Mouse (Mus musculus): ENCODE measurements at regions not wholly inside any gene's neighbourhood (a gene's known extent, or its start where the extent isn't known, plus 50 kb on each side); places are given as distances from the start of the nearest gene placed in this dataset.
"Not testable (repeated sequence)": the region's sequence is repeated elsewhere in the genome, so short reads cannot be mapped to it uniquely, and the experiment has no call there.

DNA sequence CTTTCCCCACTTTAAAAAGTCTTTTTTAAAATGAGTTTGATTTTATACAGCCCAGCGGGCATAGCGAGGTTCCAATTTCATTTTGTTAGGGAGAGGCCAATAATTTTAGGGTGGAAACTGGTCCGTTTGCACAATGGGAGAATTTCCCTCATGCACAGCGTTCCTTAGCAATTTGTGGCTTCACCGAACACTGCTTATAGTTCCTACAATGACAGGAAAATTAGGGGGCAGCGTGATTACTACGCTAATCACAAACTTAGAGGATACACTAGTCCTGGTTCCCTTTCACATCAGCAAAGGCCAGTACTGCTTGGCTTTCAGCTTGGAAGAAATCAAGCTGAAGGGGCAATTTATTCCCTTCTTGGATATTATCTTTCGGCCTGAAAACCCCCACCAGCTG lies 745.1 kb upstream of the Gm19410 start:
- no peak for DNase-seq

DNA sequence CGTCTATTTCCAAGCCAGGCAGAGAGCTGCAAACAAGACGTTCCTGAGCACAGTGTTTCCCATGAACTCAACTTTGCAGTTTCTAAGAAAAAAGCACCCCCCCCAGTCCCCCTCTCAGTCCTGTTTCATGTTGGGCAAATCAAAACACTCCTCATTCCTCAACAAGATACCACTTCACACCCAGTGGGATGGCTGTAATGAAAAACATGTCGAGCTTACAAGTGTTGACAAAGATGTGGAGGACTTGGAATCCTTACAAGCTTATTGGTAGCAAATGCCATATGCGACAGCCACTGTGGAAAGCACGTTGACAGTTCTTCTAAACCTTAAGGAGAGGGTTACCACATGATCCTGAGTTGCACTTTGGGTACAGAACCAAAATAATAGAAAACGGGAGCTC lies 742.9 kb upstream of the Gm19410 start:
- no peak for DNase-seq

DNA sequence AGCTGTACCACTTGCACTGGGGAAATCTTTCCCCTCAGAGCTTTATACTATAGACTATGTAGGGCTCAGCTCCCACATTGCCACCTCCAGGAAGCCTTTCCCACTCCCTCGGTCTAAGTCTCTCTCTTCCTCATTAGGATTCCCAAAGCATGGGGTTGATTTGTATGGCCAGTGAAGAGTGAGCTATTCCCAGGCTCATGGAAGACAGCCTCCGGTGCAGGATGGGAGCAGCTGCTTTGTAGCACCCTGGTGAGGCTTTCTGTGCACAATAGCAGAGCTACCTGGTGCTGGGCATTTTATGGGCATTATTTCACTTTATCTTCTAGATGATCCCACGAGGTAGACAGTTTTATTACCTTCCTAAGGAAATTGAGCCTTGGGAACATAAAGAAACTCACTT lies 717.8 kb upstream of the Gm19410 start:
- DNase-seq: no peak

DNA sequence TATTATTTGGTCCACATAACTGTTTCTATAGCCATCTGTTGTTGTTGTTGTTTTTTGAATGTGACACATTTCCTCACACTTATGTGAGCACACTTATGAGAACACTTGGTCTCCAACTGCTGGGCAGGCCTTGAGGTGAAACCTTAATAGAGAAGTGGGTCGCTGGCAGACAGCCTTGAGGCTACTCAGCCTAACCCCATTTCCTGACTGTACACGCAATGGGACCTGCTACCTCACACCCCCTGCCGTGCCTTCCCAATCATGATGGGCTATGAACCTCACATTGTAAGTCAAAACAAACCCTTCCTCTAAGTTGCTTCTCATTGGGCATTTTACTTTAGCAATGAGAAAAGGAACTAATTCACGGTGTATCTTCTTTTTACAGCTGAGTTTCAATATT lies 712.1 kb upstream of the Gm19410 start:
- DNase-seq: no peak

DNA sequence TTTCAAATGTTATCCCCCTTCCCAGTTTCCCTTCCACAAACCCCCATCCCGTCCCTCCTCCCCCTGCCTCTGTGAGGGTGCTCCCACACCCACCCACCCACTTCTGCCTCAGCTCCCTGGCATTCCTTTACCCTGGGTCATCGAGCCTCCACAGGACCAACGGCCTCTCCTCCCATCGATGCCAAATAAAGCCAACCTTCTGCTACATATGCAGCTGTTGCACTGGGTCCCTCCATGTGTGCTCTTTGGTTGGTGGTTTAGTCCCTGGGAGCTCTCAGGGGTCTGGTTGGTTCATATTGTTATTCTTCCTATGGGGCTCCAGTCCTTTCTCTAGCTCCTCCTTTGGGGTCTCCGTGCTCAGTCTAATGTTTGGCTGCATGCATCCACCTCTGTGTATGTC lies 704.5 kb upstream of the Gm19410 start:
- DNase-seq: no peak

DNA sequence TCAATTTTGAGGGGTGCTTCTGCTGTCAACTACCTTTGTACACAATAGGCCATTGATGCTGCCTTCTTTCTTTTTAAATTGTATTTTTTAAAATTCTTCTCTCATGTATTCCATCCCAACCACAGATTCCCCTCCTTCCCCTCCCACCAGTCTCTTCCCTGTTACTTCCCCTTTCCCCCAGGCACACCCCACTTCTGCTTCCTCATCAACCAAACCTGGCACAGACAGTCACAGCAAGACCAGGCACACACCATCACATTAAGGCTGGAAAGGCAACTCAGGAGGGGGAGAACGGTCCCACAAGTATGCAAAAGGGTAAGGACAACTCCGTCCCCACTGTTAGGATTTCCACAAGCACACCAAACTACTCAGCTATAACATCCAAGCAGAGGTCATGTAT lies 697.4 kb upstream of the Gm19410 start:
- DNase-seq: no peak

DNA sequence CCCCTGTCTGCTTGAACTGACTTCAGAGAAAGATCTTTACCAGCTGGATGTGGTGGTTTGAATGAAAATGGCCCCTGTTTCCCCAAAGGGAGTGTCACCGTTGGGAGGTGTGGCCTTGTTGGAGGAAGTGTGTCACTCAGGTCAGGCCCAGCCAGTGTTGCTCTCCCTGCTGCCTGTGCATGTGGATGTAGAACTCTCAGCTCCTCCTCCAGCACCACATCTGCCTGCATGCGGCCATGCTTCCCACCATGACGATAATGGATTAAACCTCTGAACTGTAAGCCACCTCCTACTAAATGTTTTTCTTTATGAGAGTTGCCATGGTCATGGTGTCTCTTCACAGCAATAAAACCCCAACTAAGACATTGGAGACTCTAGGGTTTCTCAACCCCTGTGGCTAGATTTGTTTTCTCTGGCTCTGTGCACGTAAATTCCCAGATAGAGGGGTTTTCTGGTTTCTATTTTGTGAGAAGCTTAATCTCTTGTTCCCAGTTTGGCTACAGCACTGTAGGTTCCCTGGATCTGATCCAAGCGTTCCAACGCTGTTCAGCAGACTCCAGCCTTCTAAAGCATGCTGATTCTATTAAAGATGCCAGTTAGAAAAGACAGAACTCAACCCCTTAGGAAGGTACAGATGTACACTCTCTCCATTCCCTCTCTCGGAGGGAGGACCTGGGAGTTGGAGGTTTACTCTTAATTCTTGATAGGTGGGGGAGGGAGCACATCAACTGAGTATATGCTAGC lies 695.2 kb upstream of the Gm19410 start:
- DNase-seq: no peak

DNA sequence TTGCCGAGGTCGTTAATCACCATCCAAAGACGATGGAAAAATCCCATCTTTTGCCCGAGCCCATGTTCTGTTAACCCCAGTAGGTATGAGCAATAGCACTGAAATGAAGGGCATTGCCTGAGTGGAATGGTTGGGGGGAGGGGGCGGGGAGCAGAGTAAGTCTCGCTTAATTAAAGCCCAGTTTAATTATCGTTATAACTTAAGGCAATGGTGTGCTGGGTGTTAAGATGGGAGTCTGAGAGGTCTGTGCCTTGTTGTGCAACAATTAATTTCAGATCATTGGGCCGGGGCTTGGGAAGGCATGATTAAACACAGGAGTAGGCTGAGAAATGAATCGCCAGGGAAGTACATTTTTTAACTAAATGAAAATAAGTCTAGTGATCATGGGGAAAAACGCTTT lies 689.6 kb upstream of the Gm19410 start:
- no peak for DNase-seq

DNA sequence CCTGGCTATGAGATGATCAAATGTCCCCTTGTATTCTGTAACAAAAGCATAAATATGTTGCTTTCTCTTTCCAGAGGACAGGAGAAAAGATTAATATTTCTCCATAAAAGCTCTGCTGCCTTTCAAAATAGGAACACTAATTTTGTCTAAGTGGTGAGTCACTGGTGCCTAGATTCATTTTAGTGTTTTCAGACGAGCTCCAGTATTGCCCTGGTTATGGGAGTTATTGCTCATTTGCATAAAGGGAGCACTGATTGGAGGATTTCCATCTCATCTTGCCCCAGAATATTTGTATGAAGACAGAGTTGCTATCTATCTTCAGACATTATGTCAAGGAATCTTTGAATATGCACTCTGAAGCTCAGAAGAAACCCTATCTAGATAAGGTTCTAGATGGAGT lies 682.4 kb upstream of the Gm19410 start:
- no peak for DNase-seq

DNA sequence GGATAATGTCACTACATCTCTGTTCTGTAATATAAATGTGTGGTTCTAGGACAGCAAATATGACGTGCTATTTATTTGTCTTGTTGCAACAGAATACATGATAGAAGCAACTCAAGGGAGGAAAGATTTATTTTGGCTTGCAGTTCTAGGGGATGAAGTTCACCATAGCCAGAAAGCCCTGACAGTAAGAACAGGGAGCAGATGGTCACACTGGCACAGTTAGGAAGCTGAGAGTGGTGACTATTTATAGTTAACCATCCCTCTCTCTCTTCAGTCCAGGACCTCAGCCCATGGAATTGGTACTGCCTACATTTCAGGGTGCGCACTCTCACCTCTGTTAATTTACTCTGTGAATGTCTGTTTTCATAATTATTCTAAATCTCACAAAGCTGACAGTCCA lies 678.5 kb upstream of the Gm19410 start:
- DNase-seq: no peak

DNA sequence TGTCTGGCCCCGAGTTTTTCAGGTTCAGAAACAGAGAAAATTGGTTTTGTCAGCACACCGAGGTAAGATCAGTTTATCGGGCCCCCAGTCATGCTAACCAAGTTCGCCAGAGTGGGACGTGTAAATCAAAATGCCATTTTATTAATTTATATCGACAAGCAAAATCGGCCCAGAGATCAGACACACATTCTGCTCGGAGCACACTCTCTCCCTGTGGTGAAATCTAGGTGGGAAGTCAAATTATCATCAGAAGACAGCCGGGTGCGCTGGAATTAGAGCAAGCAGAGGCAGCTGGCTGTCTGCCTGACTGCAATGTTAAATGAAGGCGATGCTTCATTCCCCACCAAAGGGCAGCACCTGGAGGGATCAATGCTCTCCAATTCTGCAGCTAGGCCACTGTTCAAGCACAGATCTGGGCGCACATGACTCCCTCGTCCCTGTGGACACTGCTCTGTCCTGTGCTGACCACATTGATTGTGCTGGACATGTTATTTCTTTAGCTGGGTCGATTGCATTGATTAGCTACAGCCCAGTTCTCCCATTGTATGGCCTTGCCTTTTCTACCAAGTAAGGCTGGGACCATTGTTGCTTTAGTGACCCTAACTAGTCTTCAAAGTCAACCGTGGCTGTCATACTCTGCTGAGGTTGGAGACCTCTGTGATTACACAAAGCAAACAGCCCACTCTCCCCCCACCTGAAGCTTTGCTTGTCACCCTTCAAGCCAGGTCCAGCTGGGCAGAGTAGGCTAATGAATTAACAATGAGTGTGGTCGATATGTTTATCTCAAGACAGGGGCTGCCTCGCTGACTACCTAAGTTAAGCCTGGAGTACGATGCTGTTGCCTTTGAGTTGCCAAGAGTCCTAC lies 677.0 kb upstream of the Gm19410 start:
- no peak for DNase-seq

DNA sequence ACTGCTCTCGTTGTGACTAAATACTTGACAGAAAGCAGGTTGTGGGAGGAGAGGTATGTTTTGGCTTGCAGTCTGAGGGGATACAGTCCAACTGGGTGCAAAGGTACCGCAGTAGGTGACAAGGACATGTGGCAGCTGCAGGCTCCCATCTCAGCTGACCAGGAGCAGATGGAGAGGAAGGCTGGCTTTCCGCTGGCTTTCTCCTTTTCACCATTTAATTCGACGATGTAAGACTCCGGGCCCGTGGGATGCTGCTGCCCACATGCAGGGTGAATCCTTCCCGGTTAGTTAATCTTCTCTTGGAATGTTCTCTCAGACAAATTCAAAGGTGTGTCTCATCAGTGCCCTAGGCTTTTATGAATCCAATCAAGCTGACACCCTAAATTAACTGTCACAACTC lies 676.1 kb upstream of the Gm19410 start:
- no peak for DNase-seq

DNA sequence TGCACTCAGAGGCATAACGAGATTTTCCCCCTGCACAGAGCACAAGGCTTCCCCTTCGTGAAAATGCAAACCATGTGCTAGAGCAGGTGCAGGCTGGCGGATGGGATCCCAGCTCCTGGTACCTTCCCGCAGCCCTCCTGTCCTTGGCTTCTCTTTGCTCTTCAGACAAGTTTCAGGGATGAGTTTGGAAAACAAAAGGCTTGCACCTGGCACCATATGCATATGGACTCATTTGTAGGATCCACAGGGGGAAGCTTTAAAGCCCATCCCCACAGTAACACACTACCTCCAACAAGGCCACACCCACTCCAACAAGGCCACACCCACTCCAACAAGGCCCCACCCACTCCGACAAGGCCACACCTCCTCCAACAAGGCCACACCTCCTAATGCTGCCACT lies 663.9 kb upstream of the Gm19410 start:
- no peak for DNase-seq

DNA sequence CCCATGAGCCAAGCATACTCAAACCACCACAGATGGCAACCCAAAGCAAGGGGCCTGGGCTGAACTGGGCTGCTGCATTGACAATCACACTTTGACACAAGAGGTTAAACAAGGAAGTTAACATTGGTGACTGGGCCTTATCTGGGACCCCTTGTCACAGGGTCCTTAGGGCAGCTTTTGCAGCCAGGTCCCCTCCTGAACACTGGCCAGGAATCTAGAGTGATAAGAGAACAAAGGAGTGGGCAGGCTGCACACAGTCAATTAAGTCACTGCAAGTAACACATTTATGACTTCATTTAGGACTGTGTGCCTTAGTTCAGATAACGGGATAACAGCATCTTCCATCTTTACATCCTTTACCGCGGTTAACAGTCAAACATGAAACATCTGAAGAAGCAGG lies 663.5 kb upstream of the Gm19410 start:
- DNase-seq: not testable (repeated sequence)

DNA sequence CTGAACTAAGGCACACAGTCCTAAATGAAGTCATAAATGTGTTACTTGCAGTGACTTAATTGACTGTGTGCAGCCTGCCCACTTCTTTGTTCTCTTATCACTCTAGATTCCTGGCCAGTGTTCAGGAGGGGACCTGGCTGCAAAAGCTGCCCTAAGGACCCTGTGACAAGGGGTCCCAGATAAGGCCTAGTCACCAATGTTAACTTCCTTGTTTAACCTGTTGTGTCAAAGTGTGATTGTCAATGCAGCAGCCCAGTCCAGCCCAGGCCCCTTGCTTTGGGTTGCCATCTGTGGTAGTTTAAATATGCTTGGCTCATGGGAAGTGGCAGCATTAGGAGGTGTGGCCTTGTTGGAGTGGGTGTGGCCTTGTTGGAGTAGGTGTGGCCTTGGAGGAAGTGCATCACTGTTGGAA lies 661.1 kb upstream of the Gm19410 start:
- DNase-seq: not testable (repeated sequence)

DNA sequence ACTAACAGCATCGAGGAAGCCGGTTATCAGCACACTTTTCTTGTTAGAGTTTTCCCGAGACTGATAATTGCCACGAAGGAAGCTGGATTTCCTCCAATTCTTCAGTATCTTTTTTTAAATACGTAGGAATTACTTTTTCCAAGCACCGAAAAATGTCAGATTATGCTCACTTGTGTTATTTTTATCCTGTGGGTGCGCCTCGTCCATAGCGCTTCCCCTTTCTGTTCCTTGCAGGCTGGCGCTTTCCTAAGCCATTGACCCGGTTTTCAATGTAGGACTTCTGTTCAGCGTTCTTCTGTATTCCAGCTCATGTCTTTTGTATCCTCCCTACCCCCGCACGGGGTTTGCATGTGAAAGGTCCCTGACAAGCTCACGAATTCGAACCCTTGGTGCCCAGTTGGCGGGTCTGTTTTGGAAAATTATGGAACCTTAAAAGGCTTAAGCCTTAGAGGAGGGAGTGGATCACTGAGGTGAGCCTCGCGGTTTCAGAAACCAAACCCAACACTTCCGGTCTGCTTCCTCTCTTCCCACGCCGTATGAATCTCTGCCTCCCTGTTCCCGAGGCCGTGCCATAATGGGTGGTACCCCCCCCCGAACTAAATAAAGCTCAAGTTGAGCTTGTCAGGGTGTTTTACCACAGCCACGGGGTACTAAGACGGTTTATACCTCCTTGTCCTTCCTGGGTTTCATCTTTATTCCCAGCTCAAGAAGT lies 655.9 kb upstream of the Gm19410 start:
- no peak for DNase-seq

DNA sequence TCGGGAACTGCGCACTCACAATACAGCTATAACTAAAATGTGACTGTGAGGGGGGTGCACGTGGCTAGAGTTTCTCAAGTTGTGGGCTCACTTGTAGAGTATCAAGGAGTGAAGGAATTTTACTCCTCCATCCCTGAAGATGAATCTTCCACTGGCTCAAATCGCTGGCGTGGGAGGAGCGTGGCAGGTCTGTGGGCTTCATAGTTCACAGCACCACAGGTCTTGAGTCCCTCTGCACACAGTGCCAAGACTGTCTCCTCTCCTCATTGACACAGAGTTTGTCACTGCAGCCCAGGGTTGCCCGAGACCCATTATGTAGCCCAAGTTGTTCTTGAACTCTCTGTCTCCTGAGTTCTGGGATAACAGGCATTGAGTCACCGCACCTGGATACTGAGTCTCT lies 655.3 kb upstream of the Gm19410 start:
- no peak for DNase-seq

DNA sequence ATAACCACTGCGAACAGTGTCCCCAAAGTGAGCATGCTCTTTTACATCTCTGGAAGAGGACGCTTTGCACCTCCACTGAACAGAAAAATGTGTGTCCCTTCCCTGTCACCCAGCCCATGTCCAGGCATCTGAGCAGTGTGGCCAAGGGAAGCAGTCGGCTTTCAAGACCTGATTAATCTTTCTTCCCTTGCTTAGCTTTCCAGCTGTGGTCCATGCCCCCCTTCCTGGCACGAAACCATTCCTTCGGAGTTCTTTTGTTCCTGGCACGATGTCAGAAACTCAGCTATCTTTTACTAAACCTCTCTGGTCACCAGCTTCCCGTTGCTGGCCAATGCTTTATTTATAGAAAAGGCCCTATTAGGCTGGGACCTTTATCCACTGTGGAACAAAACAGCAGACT lies 654.5 kb upstream of the Gm19410 start:
- DNase-seq: no peak

DNA sequence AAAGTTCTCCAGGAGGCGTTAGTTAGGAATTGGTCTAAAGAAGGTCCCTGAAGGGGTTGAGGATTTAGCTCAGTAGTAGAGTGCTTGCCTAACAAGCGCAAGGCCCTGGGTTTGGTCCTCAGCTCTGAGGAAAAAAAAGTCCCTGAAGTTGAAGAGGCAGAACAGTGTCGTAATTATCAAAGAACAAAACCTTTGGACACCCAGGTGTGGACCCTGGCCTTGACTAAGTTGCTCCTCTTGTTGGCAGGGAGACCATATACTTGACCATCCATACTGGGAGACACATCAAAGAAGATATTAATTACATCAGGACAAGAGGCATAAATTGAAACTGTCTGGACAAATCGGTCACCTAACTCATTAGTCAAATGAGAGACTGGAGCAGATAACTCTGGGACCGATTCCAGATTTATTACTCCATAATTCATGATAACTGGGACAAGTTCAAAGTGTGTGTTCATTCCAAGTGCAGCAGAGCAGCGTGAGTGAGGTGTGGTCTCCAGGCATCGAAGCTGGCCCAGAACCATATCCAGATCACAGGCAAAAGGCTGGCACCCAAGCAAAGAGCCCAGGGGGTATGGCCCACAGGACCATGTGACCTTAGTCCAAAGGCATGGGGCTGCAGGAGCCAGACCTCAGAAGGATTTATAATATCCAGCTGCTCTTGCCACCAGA lies 652.9 kb upstream of the Gm19410 start:
- no peak for DNase-seq

DNA sequence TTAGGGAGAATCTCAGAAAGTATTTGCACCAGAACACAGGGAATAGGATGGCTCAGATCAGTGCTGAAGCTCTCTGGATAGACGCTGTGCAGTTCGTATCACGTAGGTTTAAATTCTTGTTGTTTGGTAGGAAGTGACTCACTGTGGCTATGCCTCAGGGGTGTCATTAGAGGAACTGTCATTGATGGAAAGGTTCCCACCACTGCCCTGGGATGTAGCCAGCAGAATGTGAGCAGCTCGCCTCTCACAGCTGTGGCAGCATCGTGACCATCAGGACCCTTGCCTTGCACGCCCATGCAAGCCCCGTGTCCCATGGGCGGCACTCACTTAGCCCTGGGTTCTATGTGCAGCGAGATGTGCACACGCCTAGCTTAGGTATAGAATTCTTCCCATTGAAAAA lies 651.6 kb upstream of the Gm19410 start:
- no peak for DNase-seq

DNA sequence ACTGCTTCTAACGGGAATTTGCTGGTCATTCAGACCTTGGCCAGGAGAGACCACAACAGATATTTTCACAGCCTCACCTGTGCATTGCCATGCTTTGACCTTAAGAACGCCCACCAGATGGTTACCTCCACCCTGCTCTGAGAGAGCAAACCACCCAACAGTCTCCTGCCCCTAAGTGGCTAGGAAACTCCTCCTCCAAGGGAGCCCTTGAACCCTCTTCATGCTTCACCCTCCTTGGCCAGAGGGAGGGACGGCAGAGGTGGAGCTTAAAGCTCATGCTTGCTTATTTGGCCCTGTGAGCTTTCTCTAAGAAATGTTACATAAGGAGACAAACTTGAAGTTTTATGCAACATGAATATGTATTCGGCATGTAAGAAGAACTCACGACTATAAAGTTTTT lies 645.0 kb upstream of the Gm19410 start:
- DNase-seq: no peak

DNA sequence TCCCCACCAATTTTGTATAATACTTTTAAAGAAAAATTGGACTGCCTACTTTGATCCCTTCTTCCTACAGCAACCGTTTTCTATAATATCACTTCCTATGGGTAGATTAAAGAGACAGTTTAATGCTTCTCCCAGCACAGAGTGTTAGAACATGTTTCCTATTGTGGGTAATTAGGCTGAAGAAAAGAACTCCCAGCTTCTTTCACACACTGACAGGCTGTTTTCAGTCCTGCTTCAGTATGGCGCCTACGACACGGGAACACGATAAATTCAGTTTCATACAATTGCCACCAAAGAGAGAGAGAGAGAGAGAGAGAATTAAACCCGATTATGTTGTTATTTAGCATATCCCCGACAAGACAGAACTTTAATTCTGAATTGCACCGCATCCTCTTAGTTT lies 644.5 kb upstream of the Gm19410 start:
- DNase-seq: no peak

DNA sequence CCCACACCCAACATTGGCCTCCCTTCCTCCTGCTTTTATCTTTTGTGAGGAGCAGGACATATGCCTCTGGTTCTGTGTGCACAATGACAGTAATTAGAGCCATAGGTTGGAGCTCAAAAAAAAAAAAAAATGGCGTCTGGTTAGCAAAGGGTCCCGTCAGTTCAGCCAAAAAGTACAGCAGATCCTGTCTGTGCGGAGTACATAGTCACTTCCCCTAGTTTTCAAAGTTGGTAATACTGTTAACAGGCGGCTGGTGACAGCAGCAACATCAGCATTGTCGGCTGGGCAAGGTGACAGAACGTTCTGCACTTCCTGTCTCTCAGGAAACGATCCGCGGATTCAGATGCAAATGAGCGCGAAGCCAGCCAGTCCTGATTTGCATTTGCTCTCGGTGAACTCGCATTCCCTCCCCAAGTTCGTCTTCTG lies 642.4 kb upstream of the Gm19410 start:
- DNase-seq: peak; percentile 66 to 76
